Mouse (Mus musculus): ENCODE measurements around the gene Pld3.

GRCm38 (mm10) chr7:27592934-27593645, 40.1 kb upstream of the Pld3 start:
- no peak for TF ChIP-seq CTCF (IDR thresholded peaks at IDR 0.05; ENCODE audit: borderline replicate concordance, insufficient read depth, low read length)
- no peak for TF ChIP-seq POLR2A (IDR thresholded peaks at IDR 0.05; ENCODE audit: low read depth, low read length)
